Mouse (Mus musculus) limb, embryonic 11.5 days (tissue): ENCODE measurements around the gene Per3. TPM values are rescaled to one million over a fixed set of nuclear protein-coding genes. Genes with fewer than 3 reads are reported as not detected.
A peak's percentile ranks its signal among the peaks of the same experiment; 100 is the strongest.

Experiments
- ATAC-seq: fragments of 200-750 bp; cut with Nextera tagmentation; 2 replicates; pipeline ENCODE4 v1.8.0; 2017; ENCODE audit warnings: low read depth; ENCODE audit not compliant: insufficient number of reproducible peaks, low FRiP score, low TSS enrichment
- DNase-seq: peaks from one replicate; pipeline ENCODE4 v3.0.0-alpha.2; 2015; ENCODE audit warnings: low spot score
- H3K27ac ChIP-seq: fragments of 300-500 bp; sonication (generic); replicated peaks from 2 replicates; pipeline ENCODE4 v1.5.1; 2014; ENCODE audit warnings: low read depth, mild to moderate bottlenecking, low read length
- H3K27me3 ChIP-seq: fragments of 300-500 bp; sonication (generic); 2 replicates; pipeline ENCODE4 v1.6.1; 2014; ENCODE audit warnings: mild to moderate bottlenecking, low read length, mixed read lengths; ENCODE audit not compliant: control insufficient read depth, insufficient read depth
- H3K36me3 ChIP-seq: fragments of 300-500 bp; sonication (generic); 2 replicates; pipeline ENCODE4 v1.6.1; 2014; ENCODE audit warnings: mild to moderate bottlenecking, low read length, moderate library complexity, mixed read lengths; ENCODE audit not compliant: control insufficient read depth, insufficient read depth
- H3K4me1 ChIP-seq: fragments of 300-500 bp; sonication (generic); 2 replicates; pipeline ENCODE4 v1.6.1; 2014; ENCODE audit warnings: low read length, mixed read lengths; ENCODE audit not compliant: control insufficient read depth, insufficient read depth
- H3K4me2 ChIP-seq: fragments of 300-500 bp; sonication (generic); 2 replicates; pipeline ENCODE4 v1.6.1; 2014; ENCODE audit warnings: low read depth, mild to moderate bottlenecking, moderate library complexity; ENCODE audit not compliant: severe bottlenecking
- H3K4me3 ChIP-seq: fragments of 300-500 bp; sonication (generic); 2 replicates; pipeline ENCODE4 v1.5.1; 2014; ENCODE audit warnings: low read depth, low read length
- H3K9ac ChIP-seq: fragments of 300-500 bp; sonication (generic); 2 replicates; pipeline ENCODE4 v1.6.1; 2014; ENCODE audit warnings: mild to moderate bottlenecking, low read length
- H3K9me3 ChIP-seq: fragments of 300-500 bp; sonication (generic); 2 replicates; pipeline ENCODE4 v1.6.1; 2016; ENCODE audit warnings: low read length; ENCODE audit not compliant: control insufficient read depth
- WGBS: fragments of 180-500 bp; shearing (Covaris S2); extraction: QIAGEN DNeasy Blood & Tissue Kit; methylation state at CpG from one replicate; pipeline ENCODE4 v1.1.7; 2014; 5-methylcytosine and 5-hydroxymethylcytosine counted together
- polyA plus RNA-seq: library from polyadenylated mRNA; unstranded; fragments of >200 nt; fragmentation: Nextera tagmentation; extraction: Ambion mirVana; gene quantifications from 2 replicates; pipeline ENCODE4 v1.2.1, GENCODE M21; 2014

The Per3 gene
- polyA plus RNA-seq, 1 experiment from 2014 or later, result 6.7 TPM

- H3K36me3 ChIP-seq, result peaks cover 3% of the 10 kb centered on the region; the same call in 1 of the 2 replicates
- no peak for ATAC-seq
- H3K27ac ChIP-seq, result no peak overlapping the region
These were observed 28.8 kb upstream of the Per3 start for GRCm38 (mm10) chr4:151073108-151073744.

GRCm38 (mm10) chr4:151070962-151071361 is 26.5 kb upstream of the Per3 start:
- ATAC-seq, result no peak
- no peak overlapping the region for H3K4me3 ChIP-seq
- no peak overlapping the region for H3K9ac ChIP-seq
- no peaks in the 10 kb centered on the region for H3K27me3 ChIP-seq
- no peak overlapping the region for H3K4me2 ChIP-seq
- no peak for DNase-seq
- no peaks in the 10 kb centered on the region for H3K4me1 ChIP-seq
- H3K9me3 ChIP-seq, result no peaks in the 10 kb centered on the region
- 91% methylated on average over 7 of the region's 7 CpGs for WGBS
- H3K27ac ChIP-seq, result no peak overlapping the region
- no peaks in the 10 kb centered on the region for H3K36me3 ChIP-seq

More at GRCm38 (mm10) chr4:151073108-151073744, 28.8 kb upstream of the Per3 start:
- no peaks in the 10 kb centered on the region for H3K9me3 ChIP-seq
- H3K4me1 ChIP-seq, result no peaks in the 10 kb centered on the region
- no peak overlapping the region for H3K9ac ChIP-seq
- H3K4me2 ChIP-seq, result no peak overlapping the region
- DNase-seq, result peak; percentile 84
- no peaks in the 10 kb centered on the region for H3K27me3 ChIP-seq
- 60% methylated on average over 13 of the region's 13 CpGs for WGBS
- no peak overlapping the region for H3K4me3 ChIP-seq

DNA sequence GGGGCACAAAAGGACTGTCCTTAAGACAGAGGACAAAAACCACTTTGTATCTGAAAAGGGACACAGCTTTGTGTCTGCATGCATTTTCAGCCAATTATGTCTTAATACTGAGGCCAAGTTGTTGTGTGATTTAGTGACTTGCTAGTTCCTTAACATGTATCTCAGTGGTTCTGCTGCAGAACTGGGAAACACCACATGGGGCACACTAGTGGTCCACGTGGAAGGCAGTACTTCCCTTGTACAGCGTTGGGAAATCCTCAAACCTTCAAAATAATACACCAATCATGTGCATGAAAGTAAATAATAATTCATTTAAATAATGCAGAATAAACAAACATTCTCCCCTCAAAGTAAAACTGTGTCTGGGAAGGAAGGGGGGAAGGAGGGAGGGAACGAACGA is 24.3 kb upstream of the Per3 start:
- Histone ChIP-seq H3K27ac (no peak overlapping the region), H3K36me3 (no peaks in the 10 kb centered on the region), H3K9ac (no peak overlapping the region), H3K27me3 (no peaks in the 10 kb centered on the region), H3K4me1 (no peaks in the 10 kb centered on the region), H3K4me2 (no peak overlapping the region), H3K9me3 (no peaks in the 10 kb centered on the region), H3K4me3 (no peak overlapping the region)
- no peak for DNase-seq
- ATAC-seq, result no peak
- 73% methylated on average over 4 of the region's 4 CpGs for WGBS

DNA sequence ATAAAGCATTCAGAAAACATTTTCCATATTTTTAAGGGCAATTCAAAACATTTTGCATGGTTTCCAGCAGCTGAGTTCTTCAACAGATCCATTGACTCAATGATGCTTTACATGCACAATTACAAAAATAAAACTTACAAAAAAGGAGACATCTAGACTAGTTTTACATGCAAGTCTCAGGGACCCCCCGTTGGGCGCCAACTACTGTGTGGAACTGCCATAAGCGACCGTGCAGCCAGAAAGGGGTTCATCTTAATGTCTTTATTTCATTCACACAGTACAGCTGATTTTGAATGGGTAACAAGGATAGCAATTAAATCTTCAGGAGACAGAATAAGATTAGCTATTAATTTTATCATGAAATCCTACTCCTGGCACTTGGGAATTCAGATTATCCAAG is 15.1 kb upstream of the Per3 start:
- H3K27me3 ChIP-seq, result no peaks in the 10 kb centered on the region
- no peak for DNase-seq
- H3K4me1 ChIP-seq, result peaks cover 3% of the 10 kb centered on the region; the same call in 1 of the 2 replicates
- no peaks in the 10 kb centered on the region; the same call in 1 of the 2 replicates for H3K9me3 ChIP-seq
- H3K4me3 ChIP-seq, result no peak overlapping the region
- no peak overlapping the region for H3K4me2 ChIP-seq
- no peak overlapping the region for H3K27ac ChIP-seq
- 98% methylated on average over 4 of the region's 4 CpGs for WGBS
- no peak overlapping the region for H3K9ac ChIP-seq
- no peak for ATAC-seq
- H3K36me3 ChIP-seq, result no peaks in the 10 kb centered on the region

DNA sequence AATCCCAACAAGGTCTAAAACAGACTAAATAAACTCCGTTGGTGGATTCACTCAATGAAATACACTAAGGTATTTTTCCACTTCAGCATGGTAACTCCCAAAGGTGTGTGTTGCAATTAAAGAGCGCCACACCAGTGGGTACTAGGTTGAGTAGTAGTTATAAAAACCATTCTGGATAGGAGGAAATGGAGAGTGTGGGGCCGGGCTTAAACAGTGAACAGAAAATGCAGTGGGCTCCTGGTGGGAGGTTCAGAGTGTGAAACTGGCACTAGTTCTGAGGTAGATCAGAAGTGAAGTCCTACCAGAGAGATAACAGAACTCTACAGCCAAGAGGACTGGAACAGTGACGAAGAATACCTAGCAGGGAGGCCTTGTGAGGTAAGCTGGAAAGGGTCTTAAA is 14.2 kb upstream of the Per3 start:
- Histone ChIP-seq H3K27me3 (no peaks in the 10 kb centered on the region), H3K9me3 (no peaks in the 10 kb centered on the region; the same call in 1 of the 2 replicates), H3K4me3 (peak overlapping the region; percentile 94; the same call in 1 of the 2 replicates), H3K27ac (no peak overlapping the region; the same call in 1 of the 2 replicates), H3K36me3 (no peaks in the 10 kb centered on the region; the same call in 1 of the 2 replicates), H3K9ac (no peak overlapping the region; the same call in 1 of the 2 replicates), H3K4me2 (peak overlapping the region; percentile 36), H3K4me1 (peaks cover 3% of the 10 kb centered on the region; the same call in 1 of the 2 replicates)
- DNase-seq (no peak), ATAC-seq (no peak)
- 81% methylated on average over 4 of the region's 4 CpGs for whole genome bisulfite sequencing

DNA sequence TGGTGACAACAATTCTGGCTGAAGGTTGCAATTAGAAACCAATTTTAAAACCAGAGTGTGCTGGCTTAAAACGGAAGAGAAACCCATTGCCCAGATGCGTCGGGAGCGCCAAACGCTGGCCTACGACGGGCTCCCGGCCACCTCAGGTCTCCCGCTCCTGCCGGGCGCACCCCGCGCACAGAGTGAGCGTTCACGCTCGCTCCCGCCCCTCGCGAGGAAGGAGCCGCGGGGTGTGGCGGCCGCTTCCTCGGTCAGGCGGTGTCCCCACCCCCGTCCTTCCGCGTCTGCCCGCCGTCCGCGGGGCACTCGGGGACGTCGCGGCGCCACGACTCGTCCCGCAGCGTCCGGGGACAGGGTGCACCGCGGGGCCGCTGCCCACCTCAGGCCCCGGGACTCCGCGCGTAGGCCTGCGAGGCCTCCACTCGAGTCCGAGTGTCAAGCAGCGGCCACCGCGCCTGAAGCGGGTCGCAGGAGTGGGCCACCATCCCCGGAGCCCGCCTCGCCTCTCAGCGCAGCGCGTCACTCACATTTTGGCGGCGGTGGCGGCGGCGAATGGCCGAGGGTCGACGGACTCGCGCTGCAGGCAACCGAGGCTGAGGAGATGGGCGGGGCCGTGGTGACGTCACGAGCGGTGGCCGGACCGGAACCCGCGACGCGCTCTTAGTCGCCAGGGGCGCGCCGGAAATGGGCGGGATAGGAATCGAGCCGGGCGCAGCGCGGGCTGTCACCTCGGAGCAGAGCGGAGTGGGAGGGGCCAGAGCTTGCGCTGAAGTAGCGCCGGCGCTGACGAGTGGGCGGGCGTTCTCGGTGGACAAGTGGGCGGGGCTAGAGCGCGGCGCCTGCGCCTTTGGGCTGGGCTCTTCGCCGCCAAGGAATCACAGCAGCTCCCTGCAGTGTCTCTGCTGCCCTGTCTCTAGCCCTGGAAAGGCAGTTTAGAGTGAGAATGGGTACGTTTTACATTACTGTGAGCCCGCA is 13.2 kb upstream of the Per3 start, which contains the start of gene Vamp3:
TSS of gene Vamp3 (minus strand) at position 617 of the 975 bp plus-strand sequence.
- Histone ChIP-seq H3K9ac (peak within 1 kb of the TSS; percentile 84), H3K36me3 (no peaks in the 10 kb centered on the region; the same call in 1 of the 2 replicates), H3K27me3 (no peaks in the 10 kb centered on the region), H3K4me1 (peaks cover 3% of the 10 kb centered on the region; the same call in 1 of the 2 replicates), H3K4me2 (peak within 1 kb of the TSS; percentile 69), H3K4me3 (peak within 1 kb of the TSS; percentile 94), H3K9me3 (no peaks in the 10 kb centered on the region; the same call in 1 of the 2 replicates), H3K27ac (peak within 1 kb of the TSS; percentile 79)
- ATAC-seq (peak; percentile 99), DNase-seq (peak; percentile 100)
- under 1% methylated on average over 105 of the region's 114 CpGs for WGBS

DNA sequence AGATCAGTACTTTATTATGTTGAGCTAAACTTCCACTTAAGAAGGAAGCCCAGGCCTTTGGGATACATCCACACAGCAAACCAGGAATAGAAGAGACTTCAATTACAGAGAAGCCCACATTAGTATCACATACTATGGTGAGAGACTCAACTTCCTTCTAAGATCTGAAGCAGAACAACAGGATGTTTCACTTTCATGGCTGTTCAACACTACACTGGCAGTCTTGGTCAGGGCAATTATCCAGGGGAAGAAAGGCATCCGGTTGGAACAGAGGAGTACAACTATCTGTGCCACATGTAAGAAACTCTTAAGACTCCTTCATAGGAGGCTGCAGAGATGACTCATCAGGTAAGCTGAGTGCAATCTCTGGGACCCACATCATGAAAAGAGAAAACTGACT is 6.7 kb upstream of the Per3 start:
- H3K36me3 ChIP-seq, result no peaks in the 10 kb centered on the region; the same call in none of the 2 replicates
- H3K4me1 ChIP-seq, result no peaks in the 10 kb centered on the region

GRCm38 (mm10) chr4:151046524-151046923 is 2.1 kb upstream of the Per3 start:
- 81% methylated on average over 3 of the region's 3 CpGs for WGBS
- H3K27ac ChIP-seq, result no peak overlapping the region

More for the DNA sequence above, 6.7 kb upstream of the Per3 start:
- 86% methylated on average over 1 of the region's 1 CpGs for WGBS
- H3K4me3 ChIP-seq, result no peak overlapping the region
- no peaks in the 10 kb centered on the region for H3K9me3 ChIP-seq
- ATAC-seq (no peak), DNase-seq (no peak)
- H3K9ac ChIP-seq, result no peak overlapping the region
- no peak overlapping the region for H3K4me2 ChIP-seq
- no peaks in the 10 kb centered on the region for H3K27me3 ChIP-seq
- no peak overlapping the region for H3K27ac ChIP-seq

More at GRCm38 (mm10) chr4:151046524-151046923, 2.1 kb upstream of the Per3 start:
- Histone ChIP-seq H3K9me3 (no peaks in the 10 kb centered on the region), H3K4me2 (no peak overlapping the region), H3K4me1 (peaks cover 3% of the 10 kb centered on the region; the same call in 1 of the 2 replicates), H3K9ac (no peak overlapping the region), H3K36me3 (no peaks in the 10 kb centered on the region; the same call in 1 of the 2 replicates), H3K4me3 (no peak overlapping the region), H3K27me3 (no peaks in the 10 kb centered on the region)
- no peak for DNase-seq
- no peak for ATAC-seq
